8 mouse cellular contexts compared by ENCODE assay signal in the genomic region with DNA sequence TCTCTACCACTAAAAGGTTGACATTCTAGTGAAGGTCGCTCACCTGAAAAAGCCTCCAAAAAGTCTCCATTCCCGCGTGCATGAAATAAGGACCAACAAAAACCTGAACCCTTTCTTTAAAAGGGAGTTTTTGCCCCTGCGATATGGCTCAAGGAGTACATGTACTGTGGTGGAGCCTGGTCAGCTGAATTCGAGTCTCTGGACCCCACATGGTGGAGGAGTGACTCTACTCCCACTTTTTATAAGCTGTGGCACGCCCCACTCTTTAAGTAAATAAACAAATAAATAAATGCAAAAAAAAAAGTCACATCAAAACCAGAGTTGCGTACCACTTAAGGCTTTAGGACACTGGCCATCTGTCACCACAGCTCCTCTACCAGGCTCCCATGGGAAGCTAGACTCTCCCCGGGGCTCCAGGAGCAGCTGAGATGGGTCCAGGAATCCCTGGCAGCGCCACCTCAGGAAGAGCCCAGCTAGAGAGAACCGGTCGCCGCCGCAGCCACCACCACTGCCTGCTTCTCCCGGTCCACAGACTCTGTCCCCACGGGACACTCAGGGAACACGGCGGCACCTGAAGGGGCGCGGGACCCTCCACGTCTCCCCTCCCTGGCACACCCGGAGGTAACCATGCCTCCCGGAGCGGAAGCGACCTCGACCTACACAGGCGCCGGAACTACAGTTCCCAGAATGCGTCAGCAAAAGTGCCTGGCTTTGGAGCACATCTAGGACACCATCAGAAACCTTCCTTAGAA. TPM values are rescaled to one million over a fixed set of nuclear protein-coding genes. Genes with fewer than 3 reads are reported as not detected.
A peak's percentile ranks its signal among the peaks of the same experiment; 100 is the strongest.
DNase-seq lines count a peak whose midpoint lies in the region; ATAC-seq lines count a peak whose summit lies in the region.

A gene (minus strand): TSS at position 521 of the 752 bp plus-strand sequence.

- peak within 1 kb of the TSS; percentile 83 for H3K4me3 ChIP-seq in intestine, embryonic 16.5 days (ENCODE audit: low read length)

- H3K4me2 ChIP-seq in intestine, embryonic 16.5 days (ENCODE audit: low read depth, low read length) = peak within 1 kb of the TSS; percentile 70

- H3K4me1 ChIP-seq in intestine, embryonic 16.5 days (ENCODE audit: control insufficient read depth, insufficient read depth, low read length) = peaks cover 5% of the 10 kb centered on the region; the same call in 1 of the 2 replicates

- peak within 1 kb of the TSS; percentile 76 for H3K9ac ChIP-seq in intestine, embryonic 16.5 days (ENCODE audit: low read depth, low read length)

- H3K27ac ChIP-seq in intestine, embryonic 16.5 days (ENCODE audit: low read length) = 0 out of 2 replicates have a peak within 1 kb of the TSS, but pooled peaks have one; percentile 20

- intact Hi-C loops in left cerebral cortex, postnatal 14 days (cut with DNase I) = no loop called here

- H3K27me3 ChIP-seq in intestine, embryonic 16.5 days (replicated peaks; ENCODE audit: control insufficient read depth, insufficient read depth, low read length) = no peaks in the 10 kb centered on the region

- H3K9me3 ChIP-seq in intestine, embryonic 16.5 days (ENCODE audit: control insufficient read depth, low read length) = no peaks in the 10 kb centered on the region

- H3K36me3 ChIP-seq in intestine, embryonic 16.5 days (ENCODE audit: control insufficient read depth, insufficient read depth, low read length) = no peaks in the 10 kb centered on the region

- 3% methylated on average over 28 of the region's 28 CpGs for WGBS in intestine, embryonic 16.5 days

- ATAC-seq in granulocyte monocyte progenitor cell, adult 5-6 weeks (replicated peaks; ENCODE audit: poor library complexity, severe bottlenecking) = peak; percentile 95
- peak; percentile 95 for ATAC-seq in intestine, embryonic 16.5 days
- peak; percentile 96 for ATAC-seq in megakaryocyte progenitor cell, adult 5-6 weeks (replicated peaks; ENCODE audit: poor library complexity)
- ATAC-seq in erythroid progenitor cell, adult 5-6 weeks (replicated peaks; ENCODE audit: low FRiP score, poor library complexity, severe bottlenecking) = no peak

- DNase-seq in adrenal gland, postnatal 10 days = peak; percentile 74
- peak; percentile 85 for DNase-seq in embryo, embryonic 11 days
- peak; percentile 45 to 73 for DNase-seq in left cerebral cortex, postnatal 14 days (ENCODE audit: low spot score in 2 of 2)
- peak; percentile 55 for DNase-seq in right cerebral cortex, postnatal 14 days

RNA-seq across cellular contexts. Expression of the gene that starts here (rescaled TPM):
- 1 to 10 TPM; 2.5 to 2.8 TPM for total RNA-seq in adrenal gland, postnatal 10 days (2021)
- total RNA-seq in granulocyte monocyte progenitor cell, adult 5-6 weeks (2014; fragmentation: Nextera tagmentation) = 3.3 and 7.0 TPM in 2 replicates
- 8.7 and 9.0 TPM in 2 replicates for total RNA-seq in granulocyte monocyte progenitor cell, adult 5-6 weeks (2017)
- polyA plus RNA-seq in intestine, embryonic 16.5 days (2015; fragmentation: Nextera tagmentation; extraction: Ambion mirVana) = 3.7 TPM in 2 replicates
- 1 to 10 TPM; 6.3 to 7.0 TPM for total RNA-seq in left cerebral cortex, postnatal 14 days (2021)
- 4.7 and 6.0 TPM in 2 replicates for total RNA-seq in megakaryocyte progenitor cell, adult 5-6 weeks (2015)
- 10.3 and 11.0 TPM in 2 replicates for total RNA-seq in megakaryocyte progenitor cell, adult 5-6 weeks (2017)
- 1.3 TPM in 1 of 2 replicates, not detected in the other for total RNA-seq in erythroid progenitor cell, adult 5-6 weeks (2015; ENCODE audit: low replicate concordance)
- 1.3 TPM in 1 of 2 replicates, not detected in the other for total RNA-seq in erythroid progenitor cell, adult 5-6 weeks (2017; ENCODE audit: low replicate concordance)
